Mouse (Mus musculus): ENCODE measurements at regions not wholly inside any gene's neighbourhood (a gene's known extent, or its start where the extent isn't known, plus 50 kb on each side); places are given as distances from the start of the nearest gene placed in this dataset.
A peak's percentile ranks its signal among the peaks of the same experiment; 100 is the strongest.
"Not testable (repeated sequence)": the region's sequence is repeated elsewhere in the genome, so short reads cannot be mapped to it uniquely, and the experiment has no call there.

GRCm38 (mm10) chr3:96374343-96374624 lies 77.8 kb downstream of the BC107364 start:
- not testable (repeated sequence) for H3K27ac ChIP-seq (ENCODE audit: low read length); H3K4me3 ChIP-seq (ENCODE audit: low read depth, low read length); H3K4me1 ChIP-seq (ENCODE audit: insufficient read depth, low read depth, low read length); H3K9ac ChIP-seq (replicated peaks; ENCODE audit: low read depth); H3K4me2 ChIP-seq (replicated peaks; ENCODE audit: low read depth, low read length); H3K36me3 ChIP-seq (ENCODE audit: insufficient read depth, low read length); ATAC-seq; DNase-seq (ENCODE audit: low spot score); H3K9me3 ChIP-seq (ENCODE audit: low read length); H3K27me3 ChIP-seq (replicated peaks; ENCODE audit: insufficient read depth, low read length)
- WGBS: no CpG with 5 or more reads among the region's 4 CpGs

- not testable (repeated sequence) for H3K4me3 ChIP-seq (ENCODE audit: low read depth, low read length); H3K27ac ChIP-seq (ENCODE audit: low read length); H3K9ac ChIP-seq (replicated peaks; ENCODE audit: low read depth); H3K4me1 ChIP-seq (ENCODE audit: insufficient read depth, low read depth, low read length); H3K27me3 ChIP-seq (replicated peaks; ENCODE audit: insufficient read depth, low read length); H3K4me2 ChIP-seq (replicated peaks; ENCODE audit: low read depth, low read length); DNase-seq (ENCODE audit: low spot score); H3K36me3 ChIP-seq (ENCODE audit: insufficient read depth, low read length); H3K9me3 ChIP-seq (ENCODE audit: low read length)
- peak; percentile 80 for ATAC-seq
- WGBS: 5% methylated on average over 2 of the region's 43 CpGs
Measured at GRCm38 (mm10) chr3:96373600-96374342, 78.3 kb downstream of the BC107364 start.

GRCm38 (mm10) chr3:96362581-96362980 lies 68.8 kb upstream of the Fcgr1 start:
- H3K27me3 ChIP-seq (replicated peaks; ENCODE audit: insufficient read depth, low read length); ATAC-seq; H3K9me3 ChIP-seq (ENCODE audit: low read length); H3K27ac ChIP-seq (ENCODE audit: low read length); H3K4me3 ChIP-seq (ENCODE audit: low read depth, low read length); H3K4me2 ChIP-seq (replicated peaks; ENCODE audit: low read depth, low read length); DNase-seq (ENCODE audit: low spot score); H3K36me3 ChIP-seq (ENCODE audit: insufficient read depth, low read length); H3K9ac ChIP-seq (replicated peaks; ENCODE audit: low read depth); H3K4me1 ChIP-seq (ENCODE audit: insufficient read depth, low read depth, low read length): not testable (repeated sequence)
- WGBS: 22% methylated on average over 10 of the region's 10 CpGs

- DNase-seq (ENCODE audit: low spot score) (no peak), ATAC-seq (no peak)
- Histone ChIP-seq H3K36me3 (ENCODE audit: insufficient read depth, low read length) (no peaks in the 10 kb centered on the region), H3K9ac (replicated peaks; ENCODE audit: low read depth) (no peak overlapping the region), H3K4me2 (replicated peaks; ENCODE audit: low read depth, low read length) (no peak overlapping the region), H3K27ac (ENCODE audit: low read length) (no peak overlapping the region), H3K27me3 (replicated peaks; ENCODE audit: insufficient read depth, low read length) (0 out of 2 replicates have a peak, but pooled peaks cover 7% of the 10 kb centered on the region), H3K9me3 (ENCODE audit: low read length) (no peaks in the 10 kb centered on the region), H3K4me1 (ENCODE audit: insufficient read depth, low read depth, low read length) (no peaks in the 10 kb centered on the region), H3K4me3 (ENCODE audit: low read depth, low read length) (no peak overlapping the region)
- 70% methylated on average over 3 of the region's 3 CpGs for WGBS
- TF ChIP-seq CTCF (IDR thresholded peaks at IDR 0.05): no peak
- no peak for TF ChIP-seq EP300 (IDR thresholded peaks at IDR 0.05)
Measured at GRCm38 (mm10) chr3:96360816-96361215, 67.0 kb upstream of the Fcgr1 start.

- WGBS: 0% methylated on average over 1 of the region's 21 CpGs
- H3K4me1 ChIP-seq (ENCODE audit: insufficient read depth, low read depth, low read length); H3K27me3 ChIP-seq (replicated peaks; ENCODE audit: insufficient read depth, low read length); H3K27ac ChIP-seq (ENCODE audit: low read length); H3K4me2 ChIP-seq (replicated peaks; ENCODE audit: low read depth, low read length); H3K9ac ChIP-seq (replicated peaks; ENCODE audit: low read depth); H3K9me3 ChIP-seq (ENCODE audit: low read length); DNase-seq (ENCODE audit: low spot score); H3K36me3 ChIP-seq (ENCODE audit: insufficient read depth, low read length); H3K4me3 ChIP-seq (ENCODE audit: low read depth, low read length): not testable (repeated sequence)
- ATAC-seq: peak; percentile 71
Measured at GRCm38 (mm10) chr3:96360214-96360536, 66.4 kb upstream of the Fcgr1 start.

- H3K4me2 ChIP-seq (replicated peaks; ENCODE audit: low read depth, low read length); H3K36me3 ChIP-seq (ENCODE audit: insufficient read depth, low read length): not testable (repeated sequence)
- ATAC-seq: peak; percentile 61
Measured at GRCm38 (mm10) chr3:96359507-96360213, 65.9 kb upstream of the Fcgr1 start.

GRCm38 (mm10) chr3:96351623-96352022 lies 57.9 kb upstream of the Fcgr1 start:
- H3K9me3 ChIP-seq (ENCODE audit: low read length); H3K36me3 ChIP-seq (ENCODE audit: insufficient read depth, low read length); H3K4me2 ChIP-seq (replicated peaks; ENCODE audit: low read depth, low read length); DNase-seq (ENCODE audit: low spot score); H3K27ac ChIP-seq (ENCODE audit: low read length); ATAC-seq; H3K27me3 ChIP-seq (replicated peaks; ENCODE audit: insufficient read depth, low read length); H3K4me3 ChIP-seq (ENCODE audit: low read depth, low read length); H3K4me1 ChIP-seq (ENCODE audit: insufficient read depth, low read depth, low read length); H3K9ac ChIP-seq (replicated peaks; ENCODE audit: low read depth): not testable (repeated sequence)
- WGBS: no CpG with 5 or more reads among the region's 6 CpGs

More at GRCm38 (mm10) chr3:96359507-96360213, 65.9 kb upstream of the Fcgr1 start:
- H3K4me3 ChIP-seq (ENCODE audit: low read depth, low read length); H3K4me1 ChIP-seq (ENCODE audit: insufficient read depth, low read depth, low read length); H3K9ac ChIP-seq (replicated peaks; ENCODE audit: low read depth); H3K27ac ChIP-seq (ENCODE audit: low read length); H3K9me3 ChIP-seq (ENCODE audit: low read length); DNase-seq (ENCODE audit: low spot score); H3K27me3 ChIP-seq (replicated peaks; ENCODE audit: insufficient read depth, low read length): not testable (repeated sequence)
- no CpG with 5 or more reads among the region's 26 CpGs for WGBS

GRCm38 (mm10) chr3:96350985-96351384 lies 57.2 kb upstream of the Fcgr1 start:
- not testable (repeated sequence) for H3K4me1 ChIP-seq (ENCODE audit: insufficient read depth, low read depth, low read length); H3K4me3 ChIP-seq (ENCODE audit: low read depth, low read length); H3K27ac ChIP-seq (ENCODE audit: low read length); H3K9me3 ChIP-seq (ENCODE audit: low read length); H3K36me3 ChIP-seq (ENCODE audit: insufficient read depth, low read length); H3K9ac ChIP-seq (replicated peaks; ENCODE audit: low read depth); ATAC-seq; H3K27me3 ChIP-seq (replicated peaks; ENCODE audit: insufficient read depth, low read length); DNase-seq (ENCODE audit: low spot score); H3K4me2 ChIP-seq (replicated peaks; ENCODE audit: low read depth, low read length)
- WGBS: no CpG with 5 or more reads among the region's 13 CpGs

- not testable (repeated sequence) for H3K4me1 ChIP-seq (ENCODE audit: insufficient read depth, low read depth, low read length); H3K36me3 ChIP-seq (ENCODE audit: insufficient read depth, low read length); H3K9me3 ChIP-seq (ENCODE audit: low read length); H3K4me3 ChIP-seq (ENCODE audit: low read depth, low read length); H3K4me2 ChIP-seq (replicated peaks; ENCODE audit: low read depth, low read length); DNase-seq (ENCODE audit: low spot score); H3K27ac ChIP-seq (ENCODE audit: low read length); H3K9ac ChIP-seq (replicated peaks; ENCODE audit: low read depth); H3K27me3 ChIP-seq (replicated peaks; ENCODE audit: insufficient read depth, low read length); ATAC-seq
- WGBS: no CpG with 5 or more reads among the region's 17 CpGs
Measured at GRCm38 (mm10) chr3:96346543-96346942, 52.8 kb upstream of the Fcgr1 start.
